Mouse (Mus musculus): Measurements from ENCODE around the gene Hacd1. TPM values are rescaled to one million over a fixed set of nuclear protein-coding genes. Genes with fewer than 3 reads are reported as not detected.
"Not testable (repeated sequence)": the region's sequence is repeated elsewhere in the genome, so short reads cannot be mapped to it uniquely, and the experiment has no call there.

Hacd1 gene
- polyA plus RNA-seq (2015; fragmentation: Nextera tagmentation; extraction: Ambion mirVana): 114 and 120 TPM in 2 replicates

- peak within 1 kb of the TSS; percentile 83 for H3K4me2 ChIP-seq (replicated peaks)
- H3K27me3 ChIP-seq (replicated peaks): no peaks in the 10 kb centered on the region
- no peaks in the 10 kb centered on the region for H3K4me1 ChIP-seq (replicated peaks)
- no peaks in the 10 kb centered on the region for H3K36me3 ChIP-seq
- H3K9ac ChIP-seq: peak within 1 kb of the TSS; percentile 71
- H3K27ac ChIP-seq: peak within 1 kb of the TSS; percentile 88
- H3K4me3 ChIP-seq (replicated peaks): peak within 1 kb of the TSS; percentile 83
- peak; percentile 91 for ATAC-seq
- no peaks in the 10 kb centered on the region for H3K9me3 ChIP-seq
- WGBS: under 1% methylated on average over 91 of the region's 101 CpGs
These were observed at the start of gene Hacd1 for GRCm38 (mm10) chr2:14055566-14056331. Hacd1 (minus strand) TSS chr2:14056135.

GRCm38 (mm10) chr2:14103924-14104323 lies 48.0 kb upstream of the Hacd1 start:
- H3K36me3 ChIP-seq: no peaks in the 10 kb centered on the region
- H3K9me3 ChIP-seq: no peaks in the 10 kb centered on the region
- no peak overlapping the region for H3K4me3 ChIP-seq (replicated peaks)
- H3K4me2 ChIP-seq (replicated peaks): no peak overlapping the region
- 100% methylated on average over 1 of the region's 1 CpGs for WGBS
- no peak overlapping the region for H3K9ac ChIP-seq
- no peak overlapping the region for H3K27ac ChIP-seq
- no peak for ATAC-seq
- H3K27me3 ChIP-seq (replicated peaks): no peaks in the 10 kb centered on the region
- no peaks in the 10 kb centered on the region for H3K4me1 ChIP-seq (replicated peaks)

GRCm38 (mm10) chr2:14102603-14103002 lies 46.7 kb upstream of the Hacd1 start:
- 73% methylated on average over 2 of the region's 2 CpGs for WGBS
- H3K4me3 ChIP-seq (replicated peaks): no peak overlapping the region
- no peak overlapping the region for H3K9ac ChIP-seq
- no peak overlapping the region for H3K27ac ChIP-seq
- no peaks in the 10 kb centered on the region for H3K27me3 ChIP-seq (replicated peaks)
- no peak overlapping the region for H3K4me2 ChIP-seq (replicated peaks)
- no peaks in the 10 kb centered on the region for H3K36me3 ChIP-seq
- no peaks in the 10 kb centered on the region for H3K4me1 ChIP-seq (replicated peaks)
- H3K9me3 ChIP-seq: no peaks in the 10 kb centered on the region
- ATAC-seq: no peak

GRCm38 (mm10) chr2:14100533-14100932 lies 44.6 kb upstream of the Hacd1 start:
- ATAC-seq: no peak
- Histone ChIP-seq H3K9me3 (no peaks in the 10 kb centered on the region), H3K4me1 (replicated peaks) (no peaks in the 10 kb centered on the region), H3K9ac (no peak overlapping the region), H3K4me2 (replicated peaks) (no peak overlapping the region), H3K27ac (no peak overlapping the region), H3K27me3 (replicated peaks) (no peaks in the 10 kb centered on the region), H3K36me3 (no peaks in the 10 kb centered on the region), H3K4me3 (replicated peaks) (no peak overlapping the region)

- H3K4me3 ChIP-seq (replicated peaks); H3K36me3 ChIP-seq; H3K4me2 ChIP-seq (replicated peaks); H3K9me3 ChIP-seq; H3K4me1 ChIP-seq (replicated peaks); H3K27ac ChIP-seq; H3K27me3 ChIP-seq (replicated peaks); ATAC-seq; H3K9ac ChIP-seq: not testable (repeated sequence)
- 87% methylated on average over 9 of the region's 9 CpGs for WGBS
These were observed 22.6 kb upstream of the Hacd1 start for GRCm38 (mm10) chr2:14078527-14078926.

GRCm38 (mm10) chr2:14074221-14074901 lies 18.4 kb upstream of the Hacd1 start:
- Histone ChIP-seq H3K27me3 (replicated peaks) (no peaks in the 10 kb centered on the region), H3K9me3 (no peaks in the 10 kb centered on the region), H3K9ac (peak overlapping the region; percentile 93), H3K4me3 (replicated peaks) (peak overlapping the region; percentile 95), H3K36me3 (no peaks in the 10 kb centered on the region), H3K4me2 (replicated peaks) (peak overlapping the region; percentile 67), H3K4me1 (replicated peaks) (peaks cover 6% of the 10 kb centered on the region), H3K27ac (peak overlapping the region; percentile 92)
- no peak; the same call in 1 of the 2 replicates for ATAC-seq
- under 1% methylated on average over 38 of the region's 38 CpGs for whole genome bisulfite sequencing

- H3K9ac ChIP-seq: peak within 1 kb of the TSS; percentile 93
- H3K36me3 ChIP-seq: no peaks in the 10 kb centered on the region
- H3K4me2 ChIP-seq (replicated peaks): peak within 1 kb of the TSS; percentile 67
- peak within 1 kb of the TSS; percentile 95 for H3K4me3 ChIP-seq (replicated peaks)
- ATAC-seq: peak; percentile 97
- no peaks in the 10 kb centered on the region for H3K27me3 ChIP-seq (replicated peaks)
- H3K9me3 ChIP-seq: no peaks in the 10 kb centered on the region
- peak within 1 kb of the TSS; percentile 92 for H3K27ac ChIP-seq
- under 1% methylated on average over 50 of the region's 50 CpGs for WGBS
- peaks cover 6% of the 10 kb centered on the region for H3K4me1 ChIP-seq (replicated peaks)
These were observed 17.7 kb upstream of the Hacd1 start, which contains the start of gene Stam for GRCm38 (mm10) chr2:14073362-14074220. Stam (plus strand) TSS chr2:14074098.

- H3K36me3 ChIP-seq: no peaks in the 10 kb centered on the region
- no peaks in the 10 kb centered on the region for H3K27me3 ChIP-seq (replicated peaks)
- ATAC-seq: peak; percentile 0
- no peaks in the 10 kb centered on the region for H3K9me3 ChIP-seq
- WGBS: 7% methylated on average over 8 of the region's 8 CpGs
- H3K4me1 ChIP-seq (replicated peaks): peaks cover 6% of the 10 kb centered on the region
- H3K4me2 ChIP-seq (replicated peaks): peak overlapping the region; percentile 67
- peak overlapping the region; percentile 95 for H3K4me3 ChIP-seq (replicated peaks)
- H3K27ac ChIP-seq: peak overlapping the region; percentile 92
- peak overlapping the region; percentile 93 for H3K9ac ChIP-seq
These were observed 17.1 kb upstream of the Hacd1 start for GRCm38 (mm10) chr2:14073008-14073361.

GRCm38 (mm10) chr2:14070466-14070865 lies 14.5 kb upstream of the Hacd1 start:
- WGBS: 76% methylated on average over 8 of the region's 8 CpGs

GRCm38 (mm10) chr2:14069027-14069426 lies 13.1 kb upstream of the Hacd1 start:
- Histone ChIP-seq H3K36me3 (no peaks in the 10 kb centered on the region), H3K4me3 (replicated peaks) (no peak overlapping the region), H3K27me3 (replicated peaks) (no peaks in the 10 kb centered on the region), H3K9ac (no peak overlapping the region), H3K4me1 (replicated peaks) (no peaks in the 10 kb centered on the region), H3K9me3 (no peaks in the 10 kb centered on the region), H3K4me2 (replicated peaks) (no peak overlapping the region), H3K27ac (no peak overlapping the region)
- WGBS: 89% methylated on average over 2 of the region's 2 CpGs
- no peak for ATAC-seq

More at GRCm38 (mm10) chr2:14070466-14070865, 14.5 kb upstream of the Hacd1 start:
- Histone ChIP-seq H3K4me2 (replicated peaks) (no peak overlapping the region), H3K36me3 (no peaks in the 10 kb centered on the region), H3K9me3 (no peaks in the 10 kb centered on the region), H3K27me3 (replicated peaks) (no peaks in the 10 kb centered on the region), H3K9ac (no peak overlapping the region), H3K27ac (no peak overlapping the region), H3K4me3 (replicated peaks) (no peak overlapping the region), H3K4me1 (replicated peaks) (peaks cover 2% of the 10 kb centered on the region)
- ATAC-seq: no peak

- Histone ChIP-seq H3K27me3 (replicated peaks) (no peaks in the 10 kb centered on the region), H3K36me3 (no peaks in the 10 kb centered on the region), H3K27ac (no peak overlapping the region), H3K9me3 (no peaks in the 10 kb centered on the region), H3K4me3 (replicated peaks) (no peak overlapping the region), H3K4me1 (replicated peaks) (no peaks in the 10 kb centered on the region), H3K4me2 (replicated peaks) (no peak overlapping the region), H3K9ac (no peak overlapping the region)
- ATAC-seq: peak; percentile 84
- 31% methylated on average over 2 of the region's 2 CpGs for WGBS
These were observed 10.0 kb upstream of the Hacd1 start for GRCm38 (mm10) chr2:14065704-14066650.

All from intestine, embryonic 15.5 days (tissue).